In genomic region chr3:54377647-54378046, GRCm38 (mm10) we compare ENCODE assay signal across 25 mouse cellular contexts. TPM values are rescaled to one million over a fixed set of nuclear protein-coding genes. Genes with fewer than 3 reads are reported as not detected.
A peak's percentile ranks its signal among the peaks of the same experiment; 100 is the strongest.
DNase-seq lines count a peak whose midpoint lies in the region; ATAC-seq and TF ChIP-seq lines count a peak whose summit lies in the region.
"Had no signal": no experiment of that assay in that cellular context is flagged by ENCODE, and none has a peak within 500 bp of the region (broad histone marks: within the 10 kb centered on the region; RNA-seq: fewer than 3 reads in every experiment).

No protein-coding gene starts in this region.

- no peak overlapping the region for H3K27ac ChIP-seq in liver, adult 2 months (replicated peaks; ENCODE audit: insufficient read depth, low read depth, low read length)
- H3K27ac ChIP-seq in liver, embryonic 12.5 days: no peak overlapping the region
- no peak overlapping the region for H3K27ac ChIP-seq in neural tube, embryonic 13.5 days (replicated peaks)
- H3K27ac ChIP-seq: embryonic facial prominence, embryonic 10.5 days; heart, embryonic 15.5 days; limb, embryonic 13.5 days; liver, embryonic 14.5 days had no signal

- in situ Hi-C loops in Patski (cut with MboI; ENCODE audit: low pct_unique_long_range_greater_than_20kb): no loop called here

- intact Hi-C loops in gastrocnemius, postnatal 14 days (cut with DNase I; ENCODE audit: low total_unique reads): no loop called here

- no peak for TF ChIP-seq CTCF in liver, adult 2 months (IDR thresholded peaks at IDR 0.05; ENCODE audit: low read depth, low read length)
- TF ChIP-seq CTCF in Patski (IDR thresholded peaks at IDR 0.05): no peak

- POLR2A ChIA-PET in Patski (lab: Charles Lee): no interaction called here

- H3K9ac ChIP-seq in liver, adult 2 months (ENCODE audit: low read depth, low read length): no peak overlapping the region
- H3K9ac ChIP-seq in liver, embryonic 12.5 days: no peak overlapping the region
- no peak overlapping the region for H3K9ac ChIP-seq in neural tube, embryonic 13.5 days
- H3K9ac ChIP-seq: heart, embryonic 15.5 days; limb, embryonic 13.5 days; liver, embryonic 14.5 days; lung, embryonic 14.5 days had no signal

- H3K79me2 ChIP-seq in liver, adult 2 months (ENCODE audit: control insufficient read depth, insufficient read depth, low read length): no peaks in the 10 kb centered on the region

- no peaks in the 10 kb centered on the region for H3K27me3 ChIP-seq in liver, adult 2 months (ENCODE audit: control insufficient read depth, insufficient read depth, low read length)
- H3K27me3 ChIP-seq in liver, embryonic 12.5 days (replicated peaks): no peaks in the 10 kb centered on the region
- no peaks in the 10 kb centered on the region for H3K27me3 ChIP-seq in Patski
- H3K27me3 ChIP-seq in neural tube, embryonic 13.5 days: no peaks in the 10 kb centered on the region
- H3K27me3 ChIP-seq: heart, embryonic 15.5 days; limb, embryonic 13.5 days had no signal

- TF ChIP-seq POLR2A in liver, adult 2 months (IDR thresholded peaks at IDR 0.05; ENCODE audit: extremely low read depth, insufficient read depth, low read length): no peak

- H3K4me1 ChIP-seq in liver, adult 2 months (ENCODE audit: control insufficient read depth, insufficient read depth, low read length): no peaks in the 10 kb centered on the region
- no peaks in the 10 kb centered on the region for H3K4me1 ChIP-seq in liver, embryonic 12.5 days
- H3K4me1 ChIP-seq in neural tube, embryonic 13.5 days (replicated peaks): peaks cover 7% of the 10 kb centered on the region; the same call in 1 of the 2 replicates
- H3K4me1 ChIP-seq: embryonic facial prominence, embryonic 10.5 days; heart, embryonic 15.5 days; limb, embryonic 13.5 days had no signal

- CTCF ChIA-PET in Patski (lab: Charles Lee): interaction anchor here (1.0 to 1.8 kb wide), 6 partner anchors 10 to 42 kb away, joined by 3 to 5 read pairs (median 4); no protein-coding TSS in a partner anchor

- 75% methylated on average over 2 of the region's 2 CpGs for WGBS in liver, adult 2 months
- WGBS in liver, embryonic 12.5 days (ENCODE audit: insufficient replicate concordance): 56% methylated on average over 2 of the region's 2 CpGs
- WGBS in neural tube, embryonic 13.5 days: 0% methylated on average over 2 of the region's 2 CpGs

- no peak for ATAC-seq in liver, embryonic 12.5 days
- ATAC-seq in Patski: peak; percentile 35
- ATAC-seq in neural tube, embryonic 13.5 days (ENCODE audit: low read depth): peak; percentile 40; the same call in 1 of the 2 replicates
- ATAC-seq: hindbrain, embryonic 16.5 days; intestine, embryonic 16.5 days had no signal

- DNase-seq in liver, adult 2 months (ENCODE audit: extremely low read depth, low read depth, low spot score): peak; percentile 14
- DNase-seq in Patski (ENCODE audit: low read depth, low spot score): no peak
- DNase-seq in R1 (ENCODE audit: low read depth, low spot score): peak; percentile 17
- no peak for DNase-seq in gastrocnemius, postnatal 14 days
- DNase-seq in cerebellum, postnatal 4 days (ENCODE audit: low spot score in 2 of 2): no peak
- DNase-seq: adrenal gland, postnatal 25 days; cerebellum, adult 9-10 months; heart, postnatal 36 days; kidney, postnatal 36 days; lung, embryonic 14.5 days; lung, postnatal 36 days; right cerebral cortex, adult 18-20 months; right cerebral cortex, postnatal 4 days; thymus, postnatal 14 days had no signal

- H3K4me3 ChIP-seq in liver, adult 2 months (ENCODE audit: insufficient read depth, low read depth, low read length): no peak overlapping the region
- no peak overlapping the region for H3K4me3 ChIP-seq in liver, embryonic 12.5 days
- no peak overlapping the region for H3K4me3 ChIP-seq in neural tube, embryonic 13.5 days
- H3K4me3 ChIP-seq: embryonic facial prominence, embryonic 10.5 days; heart, embryonic 15.5 days; limb, embryonic 13.5 days; myocyte had no signal

- no peak overlapping the region for H3K4me2 ChIP-seq in liver, embryonic 12.5 days
- H3K4me2 ChIP-seq in neural tube, embryonic 13.5 days: no peak overlapping the region
- H3K4me2 ChIP-seq: heart, embryonic 15.5 days; limb, embryonic 13.5 days; lung, embryonic 14.5 days had no signal

- no peaks in the 10 kb centered on the region for H3K9me3 ChIP-seq in liver, embryonic 12.5 days (replicated peaks)
- H3K9me3 ChIP-seq in neural tube, embryonic 13.5 days: no peaks in the 10 kb centered on the region
- H3K9me3 ChIP-seq: embryonic facial prominence, embryonic 10.5 days; heart, embryonic 15.5 days; limb, embryonic 13.5 days had no signal

- H3K36me3 ChIP-seq in liver, adult 2 months (ENCODE audit: control insufficient read depth, insufficient read depth, low read length): no peaks in the 10 kb centered on the region
- H3K36me3 ChIP-seq in liver, embryonic 12.5 days: no peaks in the 10 kb centered on the region
- H3K36me3 ChIP-seq in neural tube, embryonic 13.5 days: no peaks in the 10 kb centered on the region
- H3K36me3 ChIP-seq: embryonic facial prominence, embryonic 10.5 days; heart, embryonic 15.5 days had no signal

RNA-seq across cellular contexts. Expression of gene Postn, which starts 16.7 kb away (rescaled TPM):
- 15.8 and 18.5 TPM in 2 replicates for total RNA-seq in liver, adult 2 months (2014; rRNA removed)
- polyA plus RNA-seq in liver, adult 2 months (2012; rRNA removed): 1.8 and 2.4 TPM in 2 replicates
- polyA plus RNA-seq in liver, embryonic 12.5 days (2016; fragmentation: Nextera tagmentation; extraction: Ambion mirVana): 24.8 and 25.0 TPM in 2 replicates
- polyA plus RNA-seq in Patski (2021): 26.6 TPM
- 75.5 TPM in 2 replicates for polyA plus RNA-seq in neural tube, embryonic 13.5 days (2015; fragmentation: Nextera tagmentation; extraction: Ambion mirVana)
- total RNA-seq in gastrocnemius, postnatal 14 days (2021): 100 to 1,000 TPM; 162 to 197 TPM
- total RNA-seq: megakaryocyte-erythroid progenitor cell, adult 5-6 weeks; MEL had no signal

Comparison
In these comparisons a context has a peak if more than half of its experiments do, and no peak if none do; other contexts are left out.
1. DNase-seq: peak in liver, adult 2 months (single experiment) and R1 (single experiment); none in Patski (single experiment), gastrocnemius, postnatal 14 days (single experiment) and cerebellum, postnatal 4 days (0 of 2).